Mouse (Mus musculus) heart, postnatal 0 days (tissue): ENCODE measurements at regions not wholly inside any gene's neighbourhood (a gene's known extent, or its start where the extent isn't known, plus 50 kb on each side); places are given as distances from the start of the nearest gene placed in this dataset.

ENCODE experiments used
- CTCF ChIP-seq: IDR thresholded peaks from 2 replicates; pipeline ENCODE4 v1.5.1; 2016; ENCODE audit warnings: antibody characterized with exemption, control low read depth, low read depth
- EP300 ChIP-seq: IDR thresholded peaks from 2 replicates; pipeline ENCODE4 v1.6.1; 2016; ENCODE audit warnings: antibody characterized with exemption, low read depth

DNA sequence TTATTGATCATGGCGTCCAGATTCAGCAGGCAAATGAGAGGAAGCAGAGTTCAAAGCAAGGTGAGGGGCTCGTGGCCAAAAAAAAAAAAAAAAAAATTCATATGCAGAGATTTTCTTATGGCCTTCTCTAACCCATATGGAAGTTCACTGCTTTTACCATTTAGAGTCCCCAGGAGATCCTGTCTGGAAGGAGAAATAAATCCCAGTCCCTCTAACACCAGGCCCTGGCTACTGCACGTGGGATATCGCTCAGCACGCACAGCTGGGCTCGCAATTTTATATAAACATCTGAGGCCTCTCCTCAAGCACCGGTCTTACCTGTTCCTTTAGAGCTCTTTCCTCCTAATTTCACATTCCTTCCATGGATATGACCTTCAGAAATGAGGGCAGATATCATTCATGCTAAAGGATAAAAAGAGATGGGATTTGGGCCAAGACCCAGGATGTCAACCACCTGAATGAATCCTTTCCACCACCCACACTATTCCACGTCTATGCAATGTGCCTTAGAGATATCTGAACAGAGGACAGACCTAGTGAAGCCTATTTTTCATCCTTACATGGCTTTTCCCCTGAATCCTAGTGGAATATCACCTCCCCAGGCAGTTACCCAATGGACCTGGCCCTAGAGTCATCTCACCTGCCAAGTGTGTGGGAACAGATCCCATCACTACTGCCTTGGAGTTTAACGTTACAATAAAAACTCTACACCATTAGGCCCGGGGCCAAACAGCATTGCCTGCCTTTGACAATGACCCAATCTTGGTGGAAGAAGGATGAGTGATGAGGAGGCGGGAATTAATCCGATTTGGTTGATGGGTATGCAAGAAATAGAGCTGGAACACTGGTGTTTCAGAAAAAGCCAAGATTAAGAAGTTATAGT, 161.9 kb downstream of the Trim52 start:
- no peak for TF ChIP-seq CTCF
- TF ChIP-seq EP300: no peak
